Mouse (Mus musculus) layer of hippocampus, adult 9-10 months (tissue): ENCODE results near the gene Hs6st1.

Experiments used
- DNase-seq: peaks from one replicate; pipeline ENCODE4 v3.0.0; 2022; ENCODE audit warnings: low spot score

The Hs6st1 gene

DNA sequence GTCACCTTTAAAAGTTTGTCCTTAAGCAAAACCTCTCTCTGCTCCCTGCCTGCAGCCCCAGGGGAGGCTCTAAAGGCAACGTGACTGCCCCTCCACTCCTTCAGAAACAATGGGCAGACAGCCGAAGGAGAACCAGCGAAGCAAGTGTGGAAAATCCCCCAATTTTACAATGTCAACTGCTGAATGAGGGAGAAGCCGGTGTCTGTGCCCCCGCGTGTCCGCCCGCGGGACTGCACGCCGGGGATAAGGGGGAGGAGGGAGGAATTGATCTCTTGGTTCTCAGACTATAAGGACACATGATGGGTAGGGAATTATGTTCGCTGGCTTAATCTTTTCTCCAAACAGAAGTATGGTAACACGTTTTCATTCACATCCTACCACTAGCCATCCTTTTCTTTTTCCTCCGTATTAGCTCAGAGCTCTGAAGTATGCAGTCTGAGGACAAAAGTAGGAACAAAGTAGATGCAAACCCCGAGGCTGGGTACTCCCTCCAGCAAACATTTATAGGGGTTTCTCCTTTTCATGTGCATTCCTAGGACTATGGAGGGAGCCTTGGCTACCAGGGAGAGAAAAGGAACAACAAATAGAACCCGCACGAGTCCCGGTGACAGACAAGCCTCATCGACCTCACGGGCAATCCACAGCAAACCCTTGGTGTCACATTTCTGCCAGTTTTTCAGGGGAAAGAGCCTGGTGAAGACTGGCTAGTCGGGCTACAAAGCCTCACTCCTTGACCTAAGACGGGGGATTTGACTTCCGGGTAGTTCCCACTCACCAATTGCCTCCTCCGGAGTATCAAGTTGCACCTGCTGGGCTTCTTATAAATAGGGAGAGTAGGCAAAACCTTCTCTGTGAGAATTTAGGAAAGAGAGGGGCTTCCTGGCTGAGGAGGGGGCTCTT, 3.1 kb upstream of the Hs6st1 start:
- DNase-seq = peak; percentile 91

DNA sequence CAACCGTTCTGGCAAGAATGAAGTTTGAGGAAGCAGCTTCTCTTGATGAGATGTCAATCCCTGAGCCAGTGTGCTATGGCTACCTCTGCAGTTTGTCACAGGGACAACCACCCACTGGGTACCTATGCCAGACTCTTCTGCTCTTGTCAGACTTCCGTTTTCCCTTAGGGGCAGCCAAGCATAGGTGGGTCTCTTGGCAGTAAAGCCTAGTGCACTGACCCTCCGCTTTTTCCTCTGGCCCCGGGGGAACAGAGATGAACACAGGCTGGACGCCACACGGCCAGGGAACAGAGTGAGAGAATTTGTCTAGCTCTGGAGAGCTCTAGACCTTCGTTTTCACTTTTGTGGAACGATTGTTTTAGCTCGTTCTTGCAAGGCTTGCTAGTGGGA, 2.4 kb upstream of the Hs6st1 start:
- DNase-seq = no peak

DNA sequence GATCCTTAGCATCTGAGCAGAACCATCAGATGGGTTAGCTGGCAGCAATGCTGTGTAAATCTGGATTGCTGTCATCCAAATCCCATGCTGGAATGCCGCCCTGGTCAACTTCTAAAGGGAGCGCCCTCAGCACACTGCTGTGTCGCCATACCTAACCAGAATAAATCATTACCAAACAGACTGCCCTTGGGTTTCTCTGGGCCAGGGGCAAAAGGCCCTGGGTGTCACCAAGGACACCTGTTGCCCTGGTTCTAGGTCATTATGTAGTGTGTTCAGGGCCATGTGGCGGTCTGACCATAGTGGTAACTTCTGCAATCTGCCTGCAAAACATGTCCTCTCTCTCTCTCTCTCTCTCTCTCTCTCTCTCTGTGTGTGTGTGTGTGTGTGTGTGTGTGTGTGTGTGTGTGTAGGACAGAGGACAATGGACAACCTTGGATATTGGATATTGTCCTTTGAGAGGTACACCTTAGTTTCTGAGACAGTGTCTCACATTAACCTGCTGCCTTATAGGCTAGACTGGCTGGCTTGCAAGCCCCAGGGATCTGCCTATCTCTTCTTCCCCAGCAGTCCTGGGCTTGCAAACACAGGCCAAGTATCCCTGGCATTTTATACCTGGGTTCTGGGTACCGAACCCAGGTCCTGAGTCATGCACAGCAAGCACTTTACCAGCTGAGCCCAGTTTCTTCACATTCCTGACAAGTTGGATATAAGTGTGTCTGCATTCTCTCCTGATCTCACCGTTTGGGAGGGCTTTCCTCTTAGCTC, 1.8 kb upstream of the Hs6st1 start:
- DNase-seq = no peak

DNA sequence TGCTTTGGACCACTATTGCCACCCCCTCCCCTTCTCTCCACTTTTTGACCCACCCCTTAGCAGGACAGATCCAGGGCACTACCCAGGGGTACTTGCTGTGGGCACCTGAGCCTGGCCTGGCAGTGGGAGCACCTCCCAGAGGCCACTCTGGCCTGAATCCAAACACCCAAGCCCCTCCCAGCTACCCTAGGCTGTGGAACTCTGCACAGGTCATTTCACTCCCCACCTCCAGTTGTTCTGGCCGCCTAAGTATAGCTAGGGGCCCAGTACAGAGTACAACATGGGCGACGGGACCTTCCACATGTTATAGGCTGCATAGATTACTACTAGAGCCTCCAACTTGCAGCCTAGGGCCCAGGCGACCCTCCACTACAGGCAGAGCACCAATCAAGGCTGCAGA, 999 bp upstream of the Hs6st1 start:
- DNase-seq = no peak

DNA sequence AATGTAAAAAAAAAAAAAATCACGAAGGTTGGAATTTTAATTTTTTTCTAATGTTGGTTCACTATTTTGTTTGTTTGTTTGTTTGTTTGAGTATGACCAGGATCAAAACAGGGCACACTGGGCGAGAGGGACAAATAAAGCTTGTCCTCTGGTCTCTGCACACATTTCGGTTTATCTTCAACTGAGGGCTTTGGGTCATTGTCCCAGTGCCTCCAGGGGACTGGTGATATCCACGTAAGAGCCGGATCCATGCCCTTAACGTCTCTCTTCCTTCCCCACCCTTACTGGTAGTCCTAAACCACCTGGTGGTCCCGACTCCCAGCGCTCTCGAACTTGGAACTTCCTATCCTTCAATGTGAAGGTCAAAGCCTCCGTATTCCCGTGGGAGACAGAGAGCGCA, 589 bp upstream of the Hs6st1 start:
- no peak for DNase-seq

DNA sequence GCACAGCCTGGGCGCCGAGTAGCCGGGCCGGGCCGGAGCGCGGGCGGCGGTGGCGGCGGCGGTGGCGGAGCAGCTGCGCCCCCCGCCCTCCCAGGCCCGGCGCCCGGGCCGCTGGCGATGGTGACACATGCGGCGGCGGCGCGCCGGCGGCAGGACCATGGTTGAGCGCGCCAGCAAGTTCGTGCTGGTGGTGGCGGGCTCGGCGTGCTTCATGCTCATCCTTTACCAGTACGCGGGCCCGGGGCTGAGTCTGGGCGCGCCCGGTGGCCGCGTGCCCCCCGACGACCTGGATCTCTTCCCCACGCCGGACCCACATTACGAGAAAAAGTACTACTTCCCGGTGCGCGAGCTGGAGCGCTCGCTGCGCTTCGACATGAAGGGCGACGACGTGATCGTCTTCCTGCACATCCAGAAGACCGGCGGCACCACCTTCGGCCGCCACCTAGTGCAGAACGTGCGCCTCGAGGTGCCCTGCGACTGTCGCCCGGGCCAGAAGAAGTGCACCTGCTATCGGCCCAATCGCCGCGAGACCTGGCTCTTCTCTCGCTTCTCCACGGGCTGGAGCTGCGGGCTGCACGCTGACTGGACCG, 426 bp downstream of the Hs6st1 start:
- no peak for DNase-seq

DNA sequence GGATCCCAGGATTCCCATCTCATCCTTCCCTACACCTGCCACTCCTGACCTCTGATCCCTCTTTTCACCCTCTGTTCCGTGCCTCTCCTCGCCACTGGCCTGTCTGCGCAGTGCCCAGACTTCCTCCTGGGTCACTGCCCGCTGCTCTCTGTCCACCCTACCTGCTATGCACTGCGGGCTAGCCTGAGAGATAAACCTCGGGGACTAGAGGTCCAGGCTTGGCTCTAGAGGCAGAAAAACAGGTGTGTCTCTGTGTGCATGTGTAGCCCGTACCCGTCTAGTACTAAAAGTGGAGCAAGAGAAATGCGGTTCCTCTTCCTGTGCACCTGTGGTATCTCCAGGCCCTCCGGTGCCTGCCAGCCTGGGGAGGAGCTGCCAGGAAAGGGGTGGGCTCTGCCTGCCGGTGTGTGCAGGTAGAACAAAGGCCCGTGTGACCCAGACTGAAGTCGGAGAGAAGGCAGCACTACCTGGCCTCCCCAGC, 1.1 kb downstream of the Hs6st1 start:
- no peak for DNase-seq

DNA sequence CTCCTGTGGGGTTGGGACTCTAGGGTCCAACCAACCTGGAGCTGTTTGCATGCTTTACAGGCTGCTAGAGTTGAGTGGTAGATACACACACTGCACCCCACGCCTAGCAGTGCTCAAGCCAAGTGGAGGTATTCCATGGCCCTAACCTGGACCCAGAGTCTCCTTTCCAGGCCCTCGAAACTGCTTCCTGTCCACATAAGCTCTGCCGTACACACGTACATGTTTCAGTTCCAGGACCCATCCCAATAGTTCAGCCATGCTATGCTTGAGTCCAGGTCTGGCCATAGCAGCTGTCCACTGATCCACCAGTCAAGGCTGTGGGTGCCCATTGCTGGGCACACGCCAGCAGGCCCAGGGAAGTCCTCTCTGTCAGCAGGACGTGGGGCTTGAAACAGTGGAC, 2.0 kb downstream of the Hs6st1 start:
- DNase-seq = no peak

DNA sequence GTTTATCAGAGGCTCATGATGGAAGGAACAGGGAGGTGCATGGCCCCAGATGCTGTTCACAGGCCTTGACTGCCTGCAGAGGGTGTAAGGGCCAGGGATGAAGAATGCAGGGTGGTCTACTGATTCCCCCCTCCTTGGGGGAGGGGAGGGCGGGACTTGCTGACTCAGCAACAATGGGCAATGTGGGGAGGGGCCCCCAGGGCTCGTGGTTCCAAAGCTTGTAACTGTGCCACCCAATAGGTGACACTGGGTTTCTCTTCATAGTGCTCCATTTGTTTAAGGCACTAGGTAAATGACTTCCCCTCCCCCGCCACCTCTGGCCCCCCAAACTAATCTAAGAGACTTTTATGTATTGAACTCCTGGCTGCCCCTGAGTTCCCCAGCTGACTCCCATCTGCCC, 2.5 kb downstream of the Hs6st1 start:
- no peak for DNase-seq

DNA sequence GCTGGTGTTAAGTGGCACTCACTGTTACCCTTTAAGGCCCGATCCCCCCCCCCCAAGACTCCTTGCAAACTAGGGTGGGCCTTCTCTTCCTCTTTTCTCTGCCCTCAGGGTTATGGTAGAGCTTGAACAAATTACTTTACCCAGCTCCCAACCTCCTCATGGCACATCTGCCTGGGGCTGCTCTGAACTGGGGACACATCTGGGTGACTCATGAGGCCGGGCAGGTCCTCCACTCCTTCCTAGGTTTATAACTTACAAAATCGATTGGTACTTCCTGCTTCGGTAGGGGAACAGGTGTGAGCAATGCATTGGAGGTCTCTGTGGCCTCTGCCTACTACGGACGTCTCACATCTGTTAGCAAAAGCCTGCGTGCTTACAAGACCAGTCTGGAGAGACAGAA, 3.0 kb downstream of the Hs6st1 start:
- DNase-seq = no peak

DNA sequence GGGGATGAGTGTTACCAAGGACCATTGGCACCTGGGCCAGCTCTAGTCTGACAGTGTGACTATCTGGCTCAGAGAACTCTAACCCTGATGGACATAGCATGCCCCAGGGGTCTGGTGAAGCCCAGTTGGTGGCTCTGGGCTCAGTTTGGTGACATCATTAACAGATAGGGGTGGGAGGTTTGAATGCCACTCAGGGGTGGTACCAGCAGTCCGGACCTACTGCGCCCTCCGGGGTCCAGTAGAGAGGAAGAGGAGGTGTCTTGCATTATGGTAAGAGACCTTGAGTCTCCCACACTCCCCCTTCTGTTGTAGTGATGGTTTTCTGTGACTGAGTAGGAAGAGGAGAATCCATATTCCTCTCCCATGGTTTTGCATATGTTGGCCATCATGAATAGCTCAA, 3.4 kb downstream of the Hs6st1 start:
- no peak for DNase-seq

DNA sequence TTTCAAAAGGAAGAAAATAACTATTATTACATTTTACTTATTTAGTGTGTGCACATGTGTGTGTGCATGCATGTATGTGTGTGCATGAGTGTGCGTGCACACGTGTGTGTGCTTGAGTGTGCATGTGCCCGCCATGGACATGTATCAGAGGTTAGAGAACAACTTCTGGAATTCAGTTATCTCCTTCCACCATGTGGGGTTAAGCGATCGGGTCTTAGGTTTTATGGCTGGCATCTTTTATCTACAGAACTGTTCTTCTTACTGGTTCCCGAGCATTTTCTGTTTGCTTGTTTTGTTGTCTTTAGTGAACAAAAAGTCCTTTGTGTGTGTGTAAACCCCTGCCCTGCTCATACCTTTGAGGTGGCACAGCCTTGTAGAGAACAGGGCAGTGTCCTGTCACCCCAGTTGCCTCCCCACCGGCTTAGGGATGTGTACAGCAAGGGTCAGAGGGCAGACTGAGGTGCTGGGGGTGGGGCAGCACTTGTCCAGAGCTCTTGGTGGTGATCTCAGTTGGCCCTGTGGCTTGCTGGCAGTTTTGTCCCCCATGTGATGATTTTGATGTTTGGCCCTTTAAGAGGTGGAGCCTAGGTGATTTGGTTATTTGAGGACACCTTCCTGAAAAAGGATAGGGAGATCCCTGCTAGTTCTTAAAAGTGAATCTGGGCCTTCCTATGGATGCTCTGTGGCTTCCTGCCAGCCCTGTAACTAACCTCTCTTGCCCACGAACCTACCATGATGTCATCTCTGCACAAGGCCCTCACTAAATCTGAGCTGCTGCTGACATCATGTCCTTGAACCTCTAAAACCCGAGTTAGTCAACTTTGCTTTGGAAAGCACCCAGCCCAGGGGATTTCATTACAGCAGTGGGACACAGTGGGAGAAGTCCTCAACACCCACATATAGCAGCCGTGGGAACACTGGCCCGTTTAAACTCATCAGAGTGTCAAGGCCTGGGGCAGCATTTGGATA, 4.7 kb downstream of the Hs6st1 start:
- no peak for DNase-seq

DNA sequence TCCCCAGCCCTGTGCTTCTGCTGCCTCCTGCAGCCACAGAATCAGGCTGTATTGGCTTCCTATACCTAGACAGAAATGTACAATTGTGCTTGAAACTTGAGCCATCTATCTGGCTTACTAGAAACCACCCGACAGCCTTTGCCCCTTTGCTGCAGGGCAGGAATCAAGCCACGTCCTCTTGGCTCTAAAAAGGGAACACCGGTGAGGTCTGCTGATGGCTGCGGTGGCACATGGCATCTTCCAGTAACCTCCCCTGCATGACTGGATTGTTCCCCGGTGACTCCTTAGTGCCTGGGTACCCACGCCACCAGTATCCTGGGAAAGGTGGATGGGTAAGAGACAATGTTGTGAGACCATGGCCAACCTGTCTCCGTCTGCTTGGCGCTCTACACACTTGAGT, 5.4 kb downstream of the Hs6st1 start:
- DNase-seq = no peak

DNA sequence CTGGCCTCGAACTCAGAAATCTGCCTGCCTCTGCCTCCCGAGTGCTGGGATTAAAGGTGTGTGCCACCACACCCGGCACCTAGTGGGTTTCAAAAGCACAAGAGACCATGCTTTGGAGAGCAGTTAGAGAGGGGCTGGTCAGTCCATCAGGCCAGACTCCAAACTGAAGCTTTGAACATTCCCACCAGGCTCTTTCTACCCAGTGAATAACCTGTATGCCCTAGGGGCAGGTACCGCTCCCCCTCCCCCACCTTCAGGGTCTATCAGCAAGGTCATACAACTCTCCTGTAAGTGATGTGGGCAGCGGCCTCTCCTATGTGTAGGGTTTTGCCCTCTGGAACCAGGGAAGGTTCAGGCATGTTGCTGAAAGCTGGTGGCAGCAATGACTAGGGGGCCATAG, 6.0 kb downstream of the Hs6st1 start:
- no peak for DNase-seq

DNA sequence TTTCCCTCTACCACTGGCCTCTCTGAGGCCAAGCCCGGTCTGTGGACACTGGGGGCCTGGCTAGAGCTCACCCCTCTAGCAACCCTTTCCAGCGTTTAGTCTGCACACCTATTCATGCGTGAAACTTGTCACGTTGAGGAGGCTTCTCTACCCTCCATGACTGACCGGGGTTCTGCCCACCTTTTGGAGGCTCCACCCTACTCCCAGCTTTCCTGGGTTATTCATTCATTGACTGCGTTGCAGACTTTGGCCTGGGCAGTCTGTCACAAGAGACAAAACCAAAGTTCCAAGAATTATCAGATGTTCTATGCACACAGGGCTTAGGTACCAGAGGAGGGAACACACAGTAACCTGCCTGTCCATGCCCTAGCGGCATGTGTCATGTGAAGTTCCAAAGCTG, 6.8 kb downstream of the Hs6st1 start:
- no peak for DNase-seq

DNA sequence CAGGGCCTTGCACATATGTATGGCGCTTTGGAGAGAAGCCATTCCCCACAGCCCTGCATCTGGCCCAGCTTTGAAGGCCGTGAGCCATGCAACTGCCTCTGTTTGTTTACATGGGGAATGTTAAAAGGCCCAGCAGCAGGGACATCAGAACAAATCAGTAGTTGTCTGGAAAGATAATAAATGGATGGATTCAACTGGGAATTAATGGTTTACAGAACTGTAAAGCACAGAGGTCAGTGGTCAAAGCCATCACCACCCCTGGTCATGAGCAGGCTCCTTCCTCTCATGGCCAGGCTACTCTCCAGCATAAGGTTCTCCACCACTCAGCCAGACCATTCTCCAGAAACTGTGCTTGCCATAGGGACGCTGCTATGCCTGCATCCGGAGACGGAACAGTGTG, 7.5 kb downstream of the Hs6st1 start:
- no peak for DNase-seq

DNA sequence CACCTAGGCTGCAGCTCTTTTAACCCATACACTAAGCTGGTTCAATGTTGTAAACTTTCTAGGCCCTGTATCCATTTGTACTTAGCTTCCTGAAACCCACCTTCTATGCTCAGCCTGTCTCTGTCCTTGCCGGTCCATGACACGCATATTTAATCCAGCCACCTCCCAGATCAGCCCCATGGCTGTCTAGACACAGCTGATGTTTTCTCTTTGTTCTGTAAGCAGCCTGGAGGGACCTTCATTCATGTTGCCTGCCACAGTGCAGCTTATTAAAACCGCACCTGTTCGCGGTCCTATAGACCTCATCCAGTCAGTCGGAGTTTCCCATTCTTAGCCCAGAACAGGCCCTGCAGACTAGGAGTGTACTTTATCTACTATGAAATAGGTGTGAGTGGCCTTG, 8.9 kb downstream of the Hs6st1 start:
- no peak for DNase-seq

DNA sequence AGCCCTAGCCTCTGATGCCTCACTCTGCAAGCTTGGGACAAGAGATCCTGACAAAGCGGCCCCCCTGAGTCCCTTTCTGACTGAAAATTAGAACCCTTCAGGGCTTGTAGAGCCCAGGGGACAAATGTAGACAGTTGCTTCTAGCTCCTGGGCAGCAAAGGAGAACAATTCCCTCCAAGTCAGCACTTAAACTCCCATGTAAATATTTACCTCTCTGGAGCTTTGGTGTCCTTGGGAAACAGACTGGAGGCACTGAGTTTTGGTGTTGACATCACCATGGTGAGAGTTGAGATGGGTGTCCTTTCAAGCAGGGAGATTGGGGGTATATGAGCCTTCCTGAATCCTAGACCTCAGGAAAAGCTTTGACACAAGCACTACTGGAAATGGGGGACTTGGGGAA, 10.1 kb downstream of the Hs6st1 start:
- no peak for DNase-seq

DNA sequence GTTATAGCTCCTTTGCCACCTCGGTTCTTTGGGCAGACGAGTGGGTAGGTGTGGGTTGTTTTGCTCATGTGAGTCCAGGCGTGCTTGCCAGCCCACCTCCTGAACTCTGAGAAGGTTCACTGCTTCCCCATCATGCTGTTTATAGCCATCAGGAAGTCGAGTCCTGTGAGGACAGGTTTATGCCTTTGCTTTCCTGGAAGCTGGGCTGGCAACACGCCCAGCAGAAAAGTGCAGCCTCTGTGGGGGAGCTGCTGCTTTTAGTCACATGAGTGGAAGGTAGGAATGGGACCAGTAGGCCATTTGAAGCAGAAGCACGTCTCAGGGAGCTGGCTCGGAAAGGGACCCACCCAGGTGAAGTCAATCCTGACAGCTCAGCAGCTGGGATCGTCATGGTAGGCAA, 11.5 kb downstream of the Hs6st1 start:
- DNase-seq = no peak

DNA sequence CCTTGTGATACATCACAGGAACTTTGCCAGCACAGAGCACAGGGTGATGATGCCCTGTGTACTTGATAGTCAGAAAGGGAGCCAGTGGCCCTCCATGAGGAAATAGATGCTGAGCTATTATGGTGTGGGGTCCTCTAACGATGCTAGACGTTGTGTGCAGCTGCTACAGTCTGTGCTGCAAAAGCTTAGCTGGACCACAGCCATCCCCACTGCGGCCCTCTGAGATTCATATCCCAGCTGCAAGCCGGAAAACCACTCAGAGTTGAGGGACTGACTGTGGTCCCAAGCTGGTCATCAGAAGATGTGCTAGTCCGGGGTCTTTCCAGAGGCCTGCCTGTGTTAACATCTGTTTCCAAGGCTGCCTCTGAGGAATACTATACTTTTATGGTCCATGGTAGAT, 12.8 kb downstream of the Hs6st1 start:
- no peak for DNase-seq

DNA sequence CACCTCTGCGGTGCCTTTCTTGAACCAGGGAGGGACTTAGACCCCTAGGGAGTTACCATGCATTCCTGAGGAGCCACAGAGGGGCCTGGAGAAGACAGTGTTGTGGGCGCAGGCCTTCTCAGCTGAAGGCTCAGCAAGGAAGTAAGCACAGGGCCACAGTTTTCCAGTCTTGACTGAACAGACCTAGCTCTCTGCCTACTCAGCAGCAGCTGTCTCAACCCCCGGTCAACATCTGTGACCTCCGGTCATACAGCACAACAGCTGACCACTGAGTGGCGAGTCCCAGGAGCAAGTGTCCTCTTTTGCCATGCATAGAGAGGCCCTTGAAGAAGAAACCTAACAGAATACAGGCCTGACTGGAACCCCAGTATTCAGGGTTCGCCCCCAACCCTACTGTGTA, 14.0 kb downstream of the Hs6st1 start:
- DNase-seq = no peak

DNA sequence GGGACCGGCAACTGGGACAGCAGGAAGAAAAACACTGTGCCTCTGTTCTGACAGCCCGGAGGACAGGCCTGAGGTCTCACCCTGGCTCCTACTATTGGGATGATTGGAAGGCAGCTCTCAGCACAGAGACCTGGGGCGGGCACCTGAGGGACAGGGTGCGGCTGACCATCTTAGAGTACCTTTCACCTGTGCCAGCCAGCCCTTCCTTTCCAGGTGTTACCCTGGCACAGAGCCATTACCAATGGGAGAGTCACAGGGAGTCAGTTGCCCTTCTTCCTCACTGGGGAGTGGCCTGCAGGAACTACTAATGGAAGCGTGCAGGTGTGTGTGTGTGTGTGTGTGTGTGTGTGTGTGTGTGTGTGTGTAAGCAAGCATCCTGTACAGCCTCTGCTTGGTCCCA, 15.4 kb downstream of the Hs6st1 start:
- DNase-seq = no peak
